Mouse (Mus musculus) hindbrain, embryonic 15.5 days (tissue): ENCODE measurements at regions not wholly inside any gene's neighbourhood (a gene's known extent, or its start where the extent isn't known, plus 50 kb on each side); places are given as distances from the start of the nearest gene placed in this dataset.

Experiments used
- ATAC-seq: fragments of 200-750 bp; cut with Nextera tagmentation; 2 replicates; pipeline ENCODE4 v1.8.0; 2017; ENCODE audit warnings: low read depth, moderate number of reproducible peaks, moderate TSS enrichment; ENCODE audit not compliant: low FRiP score
- H3K27ac ChIP-seq: fragments of 300-500 bp; sonication (generic); replicated peaks from 2 replicates; pipeline ENCODE4 v1.5.1; 2015; ENCODE audit warnings: mild to moderate bottlenecking, inconsistent platforms
- H3K27me3 ChIP-seq: fragments of 300-500 bp; sonication (generic); 2 replicates; pipeline ENCODE4 v1.6.1; 2015; ENCODE audit warnings: control low read depth, inconsistent platforms
- H3K36me3 ChIP-seq: fragments of 300-500 bp; sonication (generic); 2 replicates; pipeline ENCODE4 v1.6.1; 2015; ENCODE audit warnings: control low read depth, inconsistent platforms
- H3K4me1 ChIP-seq: fragments of 300-500 bp; sonication (generic); replicated peaks from 2 replicates; pipeline ENCODE4 v1.6.1; 2015; ENCODE audit warnings: control low read depth, inconsistent platforms
- H3K4me2 ChIP-seq: fragments of 300-500 bp; sonication (generic); 2 replicates; pipeline ENCODE4 v1.6.1; 2015; ENCODE audit warnings: moderate library complexity, mild to moderate bottlenecking, inconsistent platforms
- H3K4me3 ChIP-seq: fragments of 300-500 bp; sonication (generic); 2 replicates; pipeline ENCODE4 v1.5.1; 2015; ENCODE audit warnings: mild to moderate bottlenecking, inconsistent platforms
- H3K9ac ChIP-seq: fragments of 300-500 bp; sonication (generic); 2 replicates; pipeline ENCODE4 v1.6.1; 2015; ENCODE audit warnings: inconsistent platforms
- H3K9me3 ChIP-seq: fragments of 300-500 bp; sonication (generic); 2 replicates; pipeline ENCODE4 v1.6.1; 2016; ENCODE audit warnings: control low read depth, inconsistent platforms
- WGBS: fragments of 180-500 bp; shearing (Covaris S2); methylation state at CpG from one replicate; pipeline ENCODE4 v1.1.7; 2015; 5-methylcytosine and 5-hydroxymethylcytosine counted together

GRCm38 (mm10) chr10:31260914-31261313 lies 52.3 kb upstream of the Hddc2 start:
- Histone ChIP-seq H3K4me1 (no peaks in the 10 kb centered on the region), H3K9ac (no peak overlapping the region), H3K27ac (no peak overlapping the region), H3K4me3 (no peak overlapping the region), H3K9me3 (no peaks in the 10 kb centered on the region), H3K36me3 (no peaks in the 10 kb centered on the region), H3K27me3 (no peaks in the 10 kb centered on the region), H3K4me2 (no peak overlapping the region)
- ATAC-seq, result no peak
- 77% methylated on average over 7 of the region's 7 CpGs for WGBS
